Mouse (Mus musculus): ENCODE measurements around the gene Gm10318. TPM values are rescaled to one million over a fixed set of nuclear protein-coding genes. Genes with fewer than 3 reads are reported as not detected.

Gm10318 gene
- not detected for total RNA-seq (2021)

DNA sequence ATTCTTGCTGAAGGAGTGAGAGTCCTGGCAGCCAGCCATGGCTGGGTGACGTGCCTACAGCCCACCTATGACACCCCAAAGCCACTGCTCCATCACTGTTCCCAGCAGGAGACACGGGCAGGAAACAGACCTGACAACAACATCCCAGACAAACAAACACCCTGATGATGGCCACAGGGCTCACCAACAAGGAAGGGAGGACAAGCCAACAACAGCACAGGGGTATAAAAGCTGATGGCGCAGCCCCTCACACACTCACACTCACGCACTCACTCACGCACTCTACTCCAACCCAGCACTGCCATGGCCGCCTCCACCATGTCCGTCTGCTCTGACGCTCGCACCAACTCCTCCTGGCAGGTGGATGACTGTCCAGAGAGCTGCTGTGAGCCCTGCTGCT is at the start of gene Gm10318:
TSS of gene Gm10318 (plus strand) at position 301 of the 400 bp plus-strand sequence.
- no peak for DNase-seq

DNA sequence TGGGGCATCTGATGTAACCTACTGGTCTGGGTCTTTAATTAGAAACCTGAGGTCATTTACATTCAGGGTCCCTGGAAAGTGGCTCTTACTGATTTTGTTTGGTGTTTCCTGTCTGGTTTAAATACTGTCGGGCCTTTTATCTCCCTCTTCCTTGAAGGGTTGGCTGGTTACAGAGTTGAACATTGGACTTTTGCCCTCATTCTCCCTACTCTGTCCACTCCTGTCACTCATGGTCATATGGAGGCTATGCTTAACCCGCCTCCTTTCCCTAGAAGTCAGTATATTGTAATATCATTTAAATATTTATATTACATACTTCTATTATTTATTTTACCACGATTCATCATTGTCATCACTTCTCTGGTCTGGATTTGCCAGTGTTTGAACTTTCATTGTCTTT is 48.6 kb upstream of the Gm10318 start:
- DNase-seq: no peak

DNA sequence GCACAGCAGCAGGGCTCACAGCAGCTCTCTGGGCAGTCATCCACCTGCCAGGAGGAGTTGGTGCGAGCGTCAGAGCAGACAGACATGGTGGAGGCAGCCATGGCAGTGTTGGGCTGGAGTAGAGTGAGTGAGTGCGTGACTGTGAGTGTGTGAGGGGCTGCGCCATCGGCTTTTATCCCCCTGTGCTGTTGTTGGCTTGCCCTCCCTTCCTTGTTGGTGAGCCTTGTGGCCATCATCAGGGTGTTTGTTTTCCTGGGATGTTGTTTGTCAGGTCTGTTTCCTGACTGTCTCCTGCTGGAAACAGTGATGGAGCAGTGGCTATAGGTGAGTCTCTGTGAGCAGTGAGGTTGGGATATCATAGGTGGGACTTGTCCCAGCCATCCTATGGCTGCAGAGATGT is 40.9 kb upstream of the Gm10318 start, which contains the start of gene Gm9507:
TSS of gene Gm9507 (minus strand) at position 101 of the 400 bp plus-strand sequence.
- DNase-seq: no peak

DNA sequence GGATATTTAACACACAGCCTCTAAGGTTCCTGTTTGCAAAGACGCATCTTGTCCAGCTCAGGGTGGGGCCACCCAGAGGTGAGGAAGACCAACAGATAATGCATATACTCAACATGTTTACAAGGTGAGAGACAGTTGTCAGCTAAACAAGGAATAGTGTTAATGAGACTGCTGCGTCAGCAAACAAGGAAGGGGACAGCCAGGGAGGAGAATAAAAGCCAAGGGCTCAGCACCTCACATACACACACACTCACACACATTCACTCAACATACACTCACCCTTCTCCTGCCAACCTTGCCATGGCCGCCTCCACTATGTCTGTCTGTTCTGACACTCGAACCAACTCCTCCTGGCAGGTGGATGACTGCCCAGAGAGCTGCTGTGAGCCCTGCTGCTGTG is 38.3 kb upstream of the Gm10318 start, which contains the start of gene Gm2696:
TSS of gene Gm2696 (plus strand) at position 301 of the 400 bp plus-strand sequence.
- DNase-seq: no peak

DNA sequence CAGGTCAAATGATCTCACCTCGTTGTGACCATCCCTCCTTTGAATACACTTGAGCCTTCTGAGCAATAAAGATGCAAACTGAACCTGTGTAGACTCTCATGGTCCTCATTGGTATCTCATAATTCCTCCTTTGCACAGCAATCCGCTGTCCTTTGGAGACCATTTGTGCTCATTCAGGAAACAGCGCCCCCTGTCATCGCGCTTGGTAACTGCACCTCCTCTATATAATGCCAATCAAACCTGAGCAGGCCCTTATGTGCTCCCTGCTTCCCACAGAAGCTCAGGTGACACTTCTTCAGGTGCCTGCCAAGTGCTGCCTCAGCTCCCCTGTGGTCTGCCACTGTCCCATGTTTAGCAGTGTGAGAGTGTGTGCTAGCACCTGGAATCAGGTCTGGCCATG is 37.1 kb upstream of the Gm10318 start:
- no peak for DNase-seq

DNA sequence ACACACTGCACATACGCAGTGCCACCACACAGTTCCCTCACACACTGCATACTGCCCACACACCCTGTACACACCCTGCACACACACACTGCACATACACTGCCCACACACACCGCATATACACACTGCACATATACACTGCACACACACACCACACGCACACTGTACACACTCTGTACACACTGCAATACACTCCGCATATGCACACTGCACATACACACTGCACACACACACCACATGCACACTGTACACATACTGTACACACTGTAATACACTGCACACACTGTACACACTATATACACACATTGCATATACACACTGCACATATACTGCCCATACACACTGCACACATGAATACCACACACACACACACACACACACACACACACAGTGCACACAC is 34.1 kb upstream of the Gm10318 start:
- no peak for DNase-seq

DNA sequence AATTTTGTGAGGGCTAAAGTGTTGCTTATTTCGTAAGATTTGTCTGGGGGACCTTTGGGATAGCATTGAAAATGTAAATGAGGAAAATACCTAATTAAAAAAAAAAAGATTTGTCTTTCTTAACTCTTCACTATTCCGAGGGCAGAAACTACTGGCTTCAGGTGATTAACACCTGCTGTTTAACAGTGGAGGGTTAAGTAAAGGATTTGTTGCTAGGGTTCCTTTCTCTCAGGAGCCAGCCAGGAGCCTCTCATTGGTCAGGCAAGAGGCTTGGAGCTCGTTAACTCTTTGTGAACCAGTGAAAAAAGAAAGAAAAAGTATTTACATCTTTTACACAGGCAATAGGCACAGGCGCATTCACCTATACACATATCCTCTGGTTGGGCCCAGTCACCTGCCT is 33.5 kb upstream of the Gm10318 start:
- DNase-seq: no peak

DNA sequence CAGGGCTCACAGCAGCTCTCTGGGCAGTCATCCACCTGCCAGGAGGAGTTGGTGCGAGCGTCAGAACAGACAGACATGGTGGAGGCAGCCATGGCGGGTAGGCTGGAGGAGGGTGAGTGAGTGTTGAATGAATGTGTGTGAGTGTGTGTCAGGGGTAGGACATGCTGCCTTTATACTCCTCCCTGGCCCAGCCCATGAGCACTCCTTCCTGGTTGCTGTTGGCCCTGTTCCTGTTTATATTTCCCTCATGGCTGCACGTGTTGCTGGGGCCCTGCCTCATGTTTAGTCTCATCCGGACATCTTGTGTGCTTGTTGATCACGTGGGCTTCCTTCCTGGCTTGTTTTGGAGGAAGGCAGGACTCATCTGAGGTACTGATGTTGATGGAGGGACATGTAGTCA is 25.7 kb upstream of the Gm10318 start, which contains the start of gene Krtap10-4:
TSS of gene Krtap10-4 (minus strand) at position 145 of the 400 bp plus-strand sequence.
- no peak for DNase-seq

DNA sequence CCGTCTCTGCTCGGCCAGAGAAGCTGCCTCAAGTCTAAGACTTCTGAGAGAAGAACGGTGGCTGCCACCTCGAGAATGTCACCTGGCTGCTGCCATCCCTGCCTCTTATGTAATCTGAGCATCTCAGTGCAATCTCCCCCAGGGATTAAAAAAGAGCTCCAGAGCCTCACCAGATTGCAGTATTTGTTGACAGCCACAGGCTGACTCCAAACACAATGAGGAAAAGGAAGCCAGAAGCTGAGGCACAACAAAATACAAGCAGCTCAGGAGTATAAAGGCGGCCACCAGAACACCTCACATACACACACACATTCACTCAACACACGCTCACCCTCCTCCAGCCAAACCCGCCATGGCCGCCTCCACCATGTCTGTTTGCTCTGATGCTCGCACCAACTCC is 17.0 kb upstream of the Gm10318 start, which contains the start of gene Krtap10-10:
TSS of gene Krtap10-10 (plus strand) at position 301 of the 400 bp plus-strand sequence.
- DNase-seq: no peak

DNA sequence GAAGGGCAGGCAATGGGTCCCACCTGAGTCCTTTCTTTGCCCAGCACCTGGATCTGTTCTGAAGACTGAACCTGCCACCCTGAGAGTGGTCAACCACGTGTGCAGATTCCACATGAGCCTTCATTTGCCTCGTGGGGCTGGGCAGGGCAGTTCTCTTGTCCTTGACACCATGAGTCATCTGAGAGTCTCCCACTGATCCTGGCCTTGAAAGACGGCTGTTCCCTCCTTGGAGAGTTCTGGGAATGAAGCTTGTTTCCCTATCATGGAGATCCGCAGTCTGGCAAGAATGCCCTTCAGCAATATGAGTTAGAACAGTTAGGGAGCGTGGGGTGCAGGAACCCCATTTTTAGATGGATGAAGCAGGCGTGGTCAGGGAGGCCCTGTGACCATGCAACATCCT is 13.7 kb upstream of the Gm10318 start:
- no peak for DNase-seq

DNA sequence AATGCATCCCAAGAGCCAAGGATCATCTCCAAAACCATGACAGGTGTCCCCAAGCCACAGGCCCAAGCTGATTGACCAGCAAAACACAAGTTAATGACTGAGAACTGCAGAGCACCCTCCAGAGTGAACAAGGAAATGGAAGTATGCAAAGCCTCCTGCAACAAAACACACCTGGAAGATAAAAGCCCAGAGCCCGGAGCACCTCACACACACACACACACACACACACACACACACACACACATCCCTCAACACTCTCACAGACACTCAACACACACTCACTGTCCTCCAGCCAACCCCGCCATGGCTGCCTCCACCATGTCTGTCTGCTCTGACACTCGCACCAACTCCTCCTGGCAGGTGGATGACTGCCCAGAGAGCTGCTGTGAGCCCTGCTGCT is 6.2 kb upstream of the Gm10318 start, which contains the start of gene Gm36176:
TSS of gene Gm36176 (plus strand) at position 301 of the 400 bp plus-strand sequence.
- no peak for DNase-seq

DNA sequence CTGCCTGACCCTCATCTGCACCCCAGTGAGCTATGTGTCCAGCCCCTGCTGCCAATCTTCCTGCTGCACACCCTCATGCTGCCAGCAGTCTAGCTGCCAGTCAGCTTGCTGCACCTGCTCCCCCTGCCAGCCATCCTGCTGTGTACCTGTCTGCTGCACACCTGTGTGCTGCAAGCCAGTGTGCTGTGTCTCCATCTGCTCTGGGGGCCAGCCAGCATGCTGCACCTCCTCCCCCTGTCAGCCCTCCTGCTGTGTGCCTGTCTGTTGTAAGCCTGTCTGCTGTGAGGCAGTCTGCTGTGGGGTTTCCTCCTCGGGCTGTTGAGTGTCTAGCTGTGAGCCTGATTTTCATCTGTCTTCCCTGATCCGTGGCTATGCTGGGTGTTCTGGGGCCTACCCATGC is 5.7 kb upstream of the Gm10318 start:
- DNase-seq: no peak

DNA sequence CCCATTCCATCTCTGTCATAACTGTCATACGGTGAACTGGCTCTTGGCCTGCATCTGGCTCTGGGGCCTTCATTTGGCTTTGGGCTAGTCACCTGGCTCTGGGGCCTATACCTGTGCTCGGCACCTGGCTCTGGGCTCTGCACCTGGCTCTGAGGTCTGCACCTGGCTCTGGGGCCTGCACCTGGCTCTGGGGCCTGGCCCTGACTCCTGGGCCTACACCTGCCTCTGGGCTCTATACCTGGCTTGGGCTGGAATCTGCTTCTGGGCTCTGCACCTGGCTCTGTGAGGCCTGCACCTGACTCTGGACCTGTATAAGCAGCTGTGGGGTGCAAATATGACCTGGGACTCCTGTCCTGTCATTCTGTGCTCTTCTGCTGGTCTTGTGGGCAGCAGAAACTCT is 5.1 kb upstream of the Gm10318 start:
- DNase-seq: no peak

DNA sequence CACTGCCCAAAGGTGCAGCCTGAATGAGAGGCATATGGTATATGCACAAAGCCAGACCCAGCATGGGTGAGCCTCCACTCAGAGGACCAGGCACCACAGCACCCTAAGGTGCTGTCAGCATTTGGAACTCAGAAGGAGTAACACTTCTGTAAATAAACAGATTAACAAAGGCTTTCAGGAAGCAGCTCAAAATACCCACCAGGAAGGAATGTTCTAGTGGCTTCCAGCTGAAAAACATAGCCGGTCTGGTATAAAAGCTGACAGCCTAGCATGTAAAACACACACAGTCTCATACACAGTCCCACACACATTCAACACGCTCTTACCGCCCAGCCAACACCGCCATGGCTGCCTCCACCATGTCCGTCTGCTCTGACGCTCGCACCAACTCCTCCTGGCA is 9.0 kb downstream of the Gm10318 start, which contains the start of gene Gm3285:
TSS of gene Gm3285 (plus strand) at position 301 of the 400 bp plus-strand sequence.
- no peak for DNase-seq

DNA sequence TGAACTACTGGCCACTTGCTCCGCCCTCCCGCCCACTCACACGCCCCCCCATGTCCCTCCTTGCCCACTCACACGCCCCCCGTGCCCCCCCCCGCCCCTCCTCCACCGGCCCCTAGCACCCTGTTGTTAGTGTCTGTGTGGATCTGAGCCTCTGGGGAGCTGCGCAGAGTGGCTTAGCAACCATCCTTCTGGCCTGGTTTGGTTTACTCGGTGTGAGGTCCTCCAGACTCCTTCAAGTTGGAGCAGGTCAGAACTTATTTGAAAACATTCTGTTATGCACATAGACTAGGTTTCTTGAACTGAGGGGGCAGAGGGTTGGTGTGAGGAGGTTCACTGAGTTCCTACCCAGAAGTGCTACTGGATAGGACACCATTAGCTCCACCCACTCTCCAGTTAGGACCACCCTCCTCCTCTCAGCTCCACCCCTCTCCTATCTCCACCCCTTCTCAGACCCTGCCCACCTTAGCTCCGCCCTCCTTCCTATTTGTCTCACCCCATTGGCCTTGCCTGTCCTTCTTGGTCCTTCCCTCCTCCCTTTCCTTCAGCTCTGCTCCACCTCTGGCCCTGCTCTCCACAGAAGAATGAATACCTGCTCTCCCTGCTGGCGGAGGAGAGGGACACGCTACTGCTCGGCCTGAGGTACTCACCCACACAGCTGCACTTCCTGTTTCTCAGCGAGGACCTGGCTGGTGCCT is 11.6 kb downstream of the Gm10318 start:
- no peak for DNase-seq

DNA sequence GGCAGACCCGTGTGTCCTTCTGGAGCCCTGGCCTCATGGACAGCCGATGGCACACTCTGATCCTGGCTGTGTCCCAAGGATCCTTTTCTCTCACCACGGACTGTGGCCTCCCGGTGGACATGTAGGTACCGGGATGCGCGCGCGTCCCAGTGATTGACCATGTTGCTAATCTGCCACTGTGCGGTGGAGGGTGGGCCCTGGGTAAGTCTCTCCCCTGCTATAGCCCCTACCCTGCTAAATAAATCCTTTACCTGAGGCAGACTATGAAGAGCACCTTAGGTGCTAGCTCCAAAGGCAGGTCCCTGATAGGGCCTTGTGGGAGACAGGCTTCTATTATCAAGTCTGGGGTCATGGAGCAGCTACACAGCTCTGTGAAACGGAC is 12.1 kb downstream of the Gm10318 start:
- DNase-seq: no peak

DNA sequence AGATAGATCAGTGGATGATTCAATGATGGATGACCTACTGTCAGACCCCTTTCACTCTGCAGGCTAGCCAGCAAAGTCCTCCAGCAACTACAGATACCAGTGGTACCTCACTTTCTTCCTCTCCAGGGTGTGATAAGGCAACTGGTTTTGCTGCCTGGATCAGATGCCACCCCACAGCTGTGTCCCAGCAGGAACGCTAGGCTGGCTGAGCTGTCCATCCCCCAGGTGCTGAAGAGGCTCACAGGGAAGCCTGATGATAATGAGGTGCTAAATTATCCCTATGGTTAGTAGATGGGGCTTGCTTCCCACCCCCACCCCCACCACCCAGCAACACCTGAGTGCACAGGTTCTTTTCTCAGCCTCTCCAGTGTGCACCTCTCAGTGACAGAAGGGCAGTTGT is 14.9 kb downstream of the Gm10318 start:
- DNase-seq: no peak

DNA sequence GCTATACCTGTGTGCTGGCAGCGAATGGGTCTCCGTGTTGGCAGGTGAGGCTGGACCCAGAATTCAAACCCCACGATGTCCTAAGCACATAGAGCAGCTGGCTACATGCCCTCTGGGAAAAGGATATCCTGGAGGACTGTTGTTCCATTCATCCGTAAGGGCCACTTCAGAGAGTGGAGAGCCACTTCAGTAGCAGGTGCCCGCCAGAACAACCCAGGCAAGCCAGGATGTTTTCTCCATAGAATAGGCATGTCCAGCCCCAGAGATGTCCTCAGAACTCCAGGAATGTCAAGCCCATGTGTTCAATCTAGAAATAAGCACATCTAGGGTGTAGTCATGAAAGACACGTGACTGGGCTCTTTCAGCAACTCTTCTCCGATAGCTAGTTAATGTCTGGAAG is 17.0 kb downstream of the Gm10318 start:
- DNase-seq: no peak

DNA sequence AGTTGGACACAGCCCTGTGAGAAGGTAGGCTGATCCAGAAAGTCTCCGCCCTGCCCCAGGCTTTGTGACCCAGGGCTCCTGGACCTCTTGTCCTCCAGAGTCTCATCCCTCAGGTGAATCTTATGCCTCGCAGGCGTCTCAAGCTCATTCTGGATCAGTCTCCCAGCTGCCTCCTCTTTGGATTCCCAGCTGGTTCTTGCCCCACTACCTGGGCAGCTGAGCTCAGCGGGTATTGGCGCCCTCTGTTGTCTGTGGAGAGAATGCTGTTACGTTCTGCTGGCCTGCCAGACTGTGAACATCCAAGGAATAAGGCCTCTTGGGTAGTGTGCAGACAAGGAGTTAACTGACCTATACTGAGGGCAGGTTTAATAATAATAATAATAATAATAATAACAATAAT is 26.3 kb downstream of the Gm10318 start:
- DNase-seq: peak; percentile 35 to 41

DNA sequence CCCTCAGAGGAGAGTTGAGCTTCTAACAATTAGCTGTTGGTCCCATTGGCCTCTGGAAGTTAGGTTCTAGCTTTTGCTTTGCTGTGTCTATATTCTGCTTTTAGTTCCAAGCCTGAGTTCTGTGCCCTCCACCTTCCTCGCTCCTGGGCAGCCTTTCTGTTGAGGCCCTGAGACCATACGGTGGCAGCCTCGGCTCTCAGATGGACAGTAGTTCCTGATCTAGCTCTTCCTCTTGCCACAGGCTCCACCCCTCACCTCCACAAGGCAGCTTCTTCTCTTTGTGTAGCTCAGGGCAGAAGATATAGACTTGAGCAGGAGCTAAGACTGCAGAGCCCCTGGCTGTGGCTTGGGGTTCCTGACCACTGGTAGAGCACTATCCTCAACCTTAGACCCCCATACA is 27.6 kb downstream of the Gm10318 start:
- DNase-seq: no peak

DNA sequence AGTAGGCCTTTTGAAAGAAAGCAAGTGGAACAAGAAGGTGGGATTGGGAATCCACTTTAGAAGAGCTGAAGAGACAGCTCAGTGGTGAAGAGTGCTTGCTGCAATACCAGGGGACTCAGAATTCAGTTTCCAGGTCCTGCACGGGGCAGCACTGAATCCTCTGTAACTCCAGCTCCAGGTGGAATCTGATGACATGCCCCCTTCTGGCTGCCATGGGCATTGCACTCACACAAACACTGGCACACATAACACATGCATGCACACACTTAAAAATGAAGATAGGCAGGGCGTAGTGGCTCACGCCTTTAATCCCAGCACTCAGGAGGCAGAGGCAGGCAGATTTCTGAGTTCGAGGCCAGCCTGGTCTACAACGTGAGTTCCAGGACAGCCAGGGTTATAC is 29.9 kb downstream of the Gm10318 start:
- no peak for DNase-seq

DNA sequence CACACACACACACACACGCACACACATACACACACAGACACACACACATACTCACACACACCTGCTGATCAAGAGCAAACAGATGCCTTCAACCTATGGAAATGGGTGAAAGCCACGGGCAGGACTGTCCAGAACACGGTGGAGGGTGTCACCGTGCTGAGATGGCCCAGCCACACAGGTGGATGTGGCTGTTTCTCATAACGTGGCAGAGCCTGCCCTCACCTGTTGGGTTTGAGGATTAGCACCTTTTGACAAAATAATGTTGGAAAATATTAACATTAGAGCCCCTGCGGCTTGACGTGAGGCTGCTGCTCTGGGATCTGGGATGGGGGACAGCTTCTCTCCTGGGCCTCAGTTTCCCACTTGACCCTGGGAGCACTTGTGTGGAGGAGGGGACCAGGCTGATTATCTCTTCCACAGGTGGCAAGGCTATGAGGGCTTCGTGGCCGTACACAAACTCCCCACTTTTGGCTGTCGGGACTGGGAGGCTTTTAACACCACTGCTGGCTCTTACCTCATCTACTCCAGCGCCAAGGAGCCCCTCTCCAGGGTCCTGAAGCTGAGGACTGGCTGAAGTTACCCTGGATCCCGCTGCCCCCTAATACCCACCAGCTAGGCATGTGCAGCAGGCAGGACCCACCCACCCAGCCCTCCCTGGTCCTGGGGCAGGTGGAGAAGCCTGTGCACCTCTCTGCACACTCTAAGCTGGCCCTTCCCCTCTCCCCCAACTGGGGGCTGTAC is 33.5 kb downstream of the Gm10318 start:
- DNase-seq: no peak

DNA sequence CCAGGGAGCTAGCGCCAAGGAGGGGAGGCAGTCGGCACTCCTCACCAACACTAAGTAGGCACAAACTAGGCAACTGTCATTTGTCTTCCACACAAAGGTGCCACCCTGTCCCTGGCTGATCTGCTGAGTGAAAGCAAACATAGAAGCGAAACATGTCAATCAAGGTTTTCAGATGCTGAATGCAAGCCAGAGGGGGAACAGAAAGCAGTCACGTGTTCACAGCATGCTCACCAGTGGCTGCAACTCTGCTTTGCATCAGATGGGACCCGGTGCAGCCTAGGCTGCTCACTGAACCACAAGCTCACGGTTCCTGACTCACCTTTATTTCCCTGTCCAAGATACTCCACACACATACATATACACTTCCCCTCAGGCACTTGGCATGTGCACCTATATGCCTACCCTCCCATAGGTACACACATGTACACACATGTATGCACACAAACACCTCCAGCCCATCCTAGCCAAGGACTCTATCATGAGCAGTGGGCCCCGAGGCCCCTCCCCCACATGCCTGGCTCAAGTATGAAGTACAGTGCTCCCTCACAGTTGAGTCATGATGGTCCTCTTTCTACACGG is 38.4 kb downstream of the Gm10318 start:
- DNase-seq: no peak

All from layer of hippocampus, postnatal 36 days (tissue).